Mouse (Mus musculus) stomach, embryonic 15.5 days (tissue): ENCODE results near the gene Gcdh. TPM values are rescaled to one million over a fixed set of nuclear protein-coding genes. Genes with fewer than 3 reads are reported as not detected.
"Not testable (repeated sequence)": the region's sequence is repeated elsewhere in the genome, so short reads cannot be mapped to it uniquely, and the experiment has no call there.

ENCODE experiments used
- ATAC-seq: fragments of 200-750 bp; cut with Nextera tagmentation; 2 replicates; pipeline ENCODE4 v1.8.0; 2017; ENCODE audit warnings: low read depth, moderate number of reproducible peaks, moderate TSS enrichment; ENCODE audit not compliant: insufficient read depth, low FRiP score
- H3K27ac ChIP-seq: fragments of 300-500 bp; sonication (generic); 2 replicates; pipeline ENCODE4 v1.5.1; 2015; ENCODE audit warnings: mild to moderate bottlenecking, inconsistent platforms
- H3K27me3 ChIP-seq: fragments of 300-500 bp; sonication (generic); replicated peaks from 2 replicates; pipeline ENCODE4 v1.6.1; 2015; ENCODE audit warnings: inconsistent platforms
- H3K36me3 ChIP-seq: fragments of 300-500 bp; sonication (generic); 2 replicates; pipeline ENCODE4 v1.6.1; 2015; ENCODE audit warnings: inconsistent platforms
- H3K4me1 ChIP-seq: fragments of 300-500 bp; sonication (generic); 2 replicates; pipeline ENCODE4 v1.6.1; 2015; ENCODE audit warnings: inconsistent platforms
- H3K4me2 ChIP-seq: fragments of 300-500 bp; sonication (generic); 2 replicates; pipeline ENCODE4 v1.6.1; 2015; ENCODE audit warnings: mild to moderate bottlenecking, inconsistent platforms
- H3K4me3 ChIP-seq: fragments of 300-500 bp; sonication (generic); replicated peaks from 2 replicates; pipeline ENCODE4 v1.5.1; 2015; ENCODE audit warnings: inconsistent platforms
- H3K9ac ChIP-seq: fragments of 300-500 bp; sonication (generic); 2 replicates; pipeline ENCODE4 v1.6.1; 2015; ENCODE audit warnings: inconsistent platforms
- H3K9me3 ChIP-seq: fragments of 300-500 bp; sonication (generic); 2 replicates; pipeline ENCODE4 v1.6.1; 2016; ENCODE audit warnings: inconsistent platforms
- WGBS: fragments of 180-500 bp; shearing (Covaris S2); methylation state at CpG from one replicate; pipeline ENCODE4 v1.1.7; 2015; 5-methylcytosine and 5-hydroxymethylcytosine counted together
- polyA plus RNA-seq: library from polyadenylated mRNA; unstranded; fragments of >200 nt; fragmentation: Nextera tagmentation; extraction: Ambion mirVana; gene quantifications from 2 replicates; pipeline ENCODE4 v1.2.1, GENCODE M21; 2015

Gcdh gene
- polyA plus RNA-seq, 1 experiment from 2014 or later = 42.6 TPM

DNA sequence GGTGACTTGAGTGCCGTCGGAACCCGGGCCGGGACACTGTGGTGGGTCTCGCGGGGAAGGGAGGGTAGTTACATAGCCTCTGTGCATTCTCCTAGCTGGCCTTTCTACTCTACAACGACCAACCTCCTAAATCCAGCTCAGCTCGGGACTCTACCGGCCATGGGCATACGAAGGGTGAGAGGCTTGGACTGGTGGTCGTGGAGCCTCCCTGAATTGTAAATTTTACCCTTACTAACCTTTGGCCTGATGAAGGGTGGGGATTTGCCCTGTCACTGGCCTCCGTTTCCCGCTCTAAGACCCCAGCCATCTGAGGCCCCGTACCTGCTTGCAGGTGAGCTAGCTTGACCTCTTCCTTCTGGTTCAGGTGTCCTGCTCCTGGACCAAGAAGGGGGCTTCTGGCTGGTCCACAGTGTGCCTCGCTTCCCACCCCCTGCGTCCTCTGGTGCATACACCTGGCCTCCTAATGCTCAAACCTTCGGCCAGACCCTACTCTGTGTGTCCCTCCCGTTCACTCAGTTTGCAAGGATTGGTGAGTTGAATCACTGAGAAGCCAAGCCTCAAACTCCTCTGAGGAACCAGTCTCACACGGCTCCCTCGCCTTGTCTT lies 15.5 kb upstream of the Gcdh start:
- Histone ChIP-seq H3K4me3 (peak overlapping the region; percentile 59), H3K27ac (no peak overlapping the region), H3K9me3 (peaks cover 3% of the 10 kb centered on the region; the same call in 1 of the 2 replicates), H3K4me1 (peaks cover 15% of the 10 kb centered on the region), H3K4me2 (peak overlapping the region; percentile 92), H3K9ac (peak overlapping the region; percentile 71), H3K36me3 (no peaks in the 10 kb centered on the region), H3K27me3 (peaks cover 27% of the 10 kb centered on the region)
- ATAC-seq = no peak; the same call in 1 of the 2 replicates
- 48% methylated on average over 20 of the region's 20 CpGs for WGBS

DNA sequence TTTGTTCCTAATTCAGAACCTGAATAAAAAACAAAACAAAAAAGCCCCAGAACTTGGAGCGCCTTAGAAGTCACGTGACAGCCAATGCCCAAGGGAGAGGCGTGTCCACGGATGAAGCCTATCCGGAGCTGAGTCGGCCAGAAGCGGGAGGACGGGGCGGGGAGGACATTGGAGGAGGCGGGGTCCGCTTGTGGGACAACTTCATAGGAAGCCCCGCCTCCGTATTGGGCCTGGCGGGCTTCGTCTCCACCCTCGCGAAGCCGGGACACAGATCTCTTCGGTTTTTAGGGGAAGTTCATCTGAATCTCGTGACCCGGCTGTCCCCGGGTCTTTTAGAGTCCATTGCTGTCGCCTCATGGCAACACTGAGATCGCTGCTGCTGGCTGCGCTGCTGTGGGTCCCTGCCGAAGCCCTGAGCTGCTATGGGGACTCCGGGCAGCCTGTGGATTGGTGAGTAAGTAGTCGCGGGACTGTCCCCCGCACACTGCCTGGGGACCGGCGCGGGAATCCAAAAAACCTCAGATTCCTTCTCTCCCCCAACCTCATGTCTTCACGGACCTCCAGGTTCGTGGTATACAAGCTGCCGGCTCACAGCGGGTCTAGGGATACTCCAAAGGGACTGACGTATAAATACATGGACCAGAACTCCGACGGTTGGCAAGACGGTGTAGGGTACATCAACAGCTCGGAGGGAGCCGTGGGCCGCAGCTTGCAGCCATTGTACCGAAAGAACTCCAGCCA lies 14.9 kb upstream of the Gcdh start, which contains the start of gene Dnase2a:
TSS of gene Dnase2a (plus strand) at position 140 of the 741 bp plus-strand sequence.
- Histone ChIP-seq H3K36me3 (no peaks in the 10 kb centered on the region), H3K4me2 (peak within 1 kb of the TSS; percentile 92), H3K4me1 (peaks cover 17% of the 10 kb centered on the region), H3K9me3 (no peaks in the 10 kb centered on the region), H3K9ac (peak within 1 kb of the TSS; percentile 71), H3K27ac (no peak within 1 kb of the TSS), H3K27me3 (peaks cover 27% of the 10 kb centered on the region), H3K4me3 (peak within 1 kb of the TSS; percentile 59)
- peak; percentile 92 for ATAC-seq
- WGBS = under 1% methylated on average over 45 of the region's 45 CpGs

DNA sequence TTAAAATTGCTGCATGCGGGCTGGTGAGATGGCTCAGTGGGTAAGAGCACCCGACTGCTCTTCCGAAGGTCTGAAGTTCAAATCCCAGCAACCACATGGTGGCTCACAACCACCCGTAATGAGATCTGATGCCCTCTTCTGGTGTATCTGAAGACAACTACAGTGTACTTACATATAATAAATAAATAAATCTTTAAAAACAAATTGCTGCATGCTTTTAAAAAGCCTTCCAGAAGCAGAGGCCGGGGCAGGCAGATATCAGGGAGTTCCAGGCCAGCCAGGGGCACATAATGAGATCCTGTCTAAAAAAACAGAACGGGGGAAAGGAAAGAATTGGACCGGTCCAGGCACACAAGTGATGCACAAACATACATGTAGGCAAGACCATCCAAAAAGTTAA lies 14.3 kb upstream of the Gcdh start:
- H3K9ac ChIP-seq, H3K9me3 ChIP-seq, H3K36me3 ChIP-seq, H3K27ac ChIP-seq, ATAC-seq: not testable (repeated sequence)
- peaks cover 21% of the 10 kb centered on the region for H3K4me1 ChIP-seq
- peak overlapping the region; percentile 92 for H3K4me2 ChIP-seq
- H3K4me3 ChIP-seq = peak overlapping the region; percentile 59
- 25% methylated on average over 7 of the region's 7 CpGs for WGBS
- peaks cover 25% of the 10 kb centered on the region for H3K27me3 ChIP-seq

DNA sequence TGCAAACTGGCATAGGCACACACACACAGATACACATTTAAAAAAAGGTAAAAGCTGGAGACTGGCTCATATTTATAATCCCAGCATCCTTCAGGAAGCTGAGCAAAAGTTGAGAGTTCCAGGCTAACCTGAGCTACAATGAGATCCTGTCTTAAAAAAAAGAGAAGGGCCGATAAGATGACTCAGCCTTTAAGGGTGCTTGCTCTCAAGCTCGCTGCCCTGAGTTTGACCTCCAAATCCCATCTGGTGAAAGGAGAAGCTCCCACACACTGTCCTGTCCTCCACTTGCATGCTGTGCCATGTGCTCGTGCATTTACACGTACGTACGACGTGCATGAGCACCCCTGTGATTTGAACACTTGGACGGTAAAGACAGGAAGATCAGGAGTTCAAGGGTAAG lies 13.8 kb upstream of the Gcdh start:
- no peak overlapping the region for H3K27ac ChIP-seq
- no peak overlapping the region for H3K4me2 ChIP-seq
- no peaks in the 10 kb centered on the region for H3K36me3 ChIP-seq
- peaks cover 20% of the 10 kb centered on the region for H3K27me3 ChIP-seq
- WGBS = 69% methylated on average over 8 of the region's 8 CpGs
- H3K9ac ChIP-seq = no peak overlapping the region
- H3K4me1 ChIP-seq = peaks cover 20% of the 10 kb centered on the region
- H3K9me3 ChIP-seq = no peaks in the 10 kb centered on the region
- no peak overlapping the region for H3K4me3 ChIP-seq
- ATAC-seq = no peak

DNA sequence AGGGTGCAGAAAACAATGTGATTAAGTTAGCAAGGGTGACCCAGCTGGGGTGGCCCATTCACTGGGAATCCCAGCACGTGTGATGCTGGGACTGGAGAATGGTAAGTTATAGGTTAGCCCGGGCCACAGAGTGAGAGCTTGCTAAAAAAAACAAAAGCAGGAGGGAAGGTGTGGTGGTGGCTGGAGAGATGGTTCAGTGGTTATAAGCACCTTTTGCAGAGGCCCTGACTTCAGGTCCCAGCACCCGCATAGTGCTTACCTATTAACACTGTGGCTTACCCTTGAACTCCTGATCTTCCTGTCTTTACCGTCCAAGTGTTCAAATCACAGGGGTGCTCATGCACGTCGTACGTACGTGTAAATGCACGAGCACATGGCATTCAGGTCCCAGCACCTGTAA lies 13.3 kb upstream of the Gcdh start:
- no peak overlapping the region for H3K27ac ChIP-seq
- H3K36me3 ChIP-seq = no peaks in the 10 kb centered on the region
- H3K9ac ChIP-seq = no peak overlapping the region
- peaks cover 15% of the 10 kb centered on the region for H3K27me3 ChIP-seq
- no peak overlapping the region for H3K4me2 ChIP-seq
- no peak for ATAC-seq
- H3K4me3 ChIP-seq = no peak overlapping the region
- no peaks in the 10 kb centered on the region for H3K9me3 ChIP-seq
- H3K4me1 ChIP-seq = peaks cover 25% of the 10 kb centered on the region
- 87% methylated on average over 9 of the region's 9 CpGs for WGBS

DNA sequence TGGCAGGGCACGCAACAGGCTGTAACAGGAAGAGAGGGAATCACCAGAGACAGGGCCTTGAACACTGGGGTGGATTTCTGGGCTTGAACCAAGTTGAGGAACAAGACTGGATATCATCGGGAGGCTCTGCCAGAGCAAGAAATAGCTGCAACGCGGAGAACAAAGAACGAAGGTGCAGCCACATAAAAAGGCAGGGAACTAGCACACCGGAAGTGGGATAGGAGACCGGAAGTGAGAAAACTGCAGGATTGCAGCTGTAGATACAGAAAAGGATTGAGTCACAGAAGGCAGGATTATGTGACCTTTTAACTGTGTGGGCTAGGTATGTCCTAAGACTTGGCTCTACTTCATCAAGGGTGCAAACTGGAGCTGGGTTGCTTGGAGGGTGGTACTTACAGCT lies 10.6 kb upstream of the Gcdh start:
- no peak overlapping the region for H3K9ac ChIP-seq
- H3K27ac ChIP-seq = no peak overlapping the region
- peaks cover 22% of the 10 kb centered on the region for H3K4me1 ChIP-seq
- no peaks in the 10 kb centered on the region for H3K9me3 ChIP-seq
- no peaks in the 10 kb centered on the region for H3K36me3 ChIP-seq
- WGBS = 92% methylated on average over 7 of the region's 7 CpGs
- H3K27me3 ChIP-seq = 0 out of 2 replicates have a peak, but pooled peaks cover 2% of the 10 kb centered on the region
- no peak for ATAC-seq
- no peak overlapping the region for H3K4me2 ChIP-seq
- no peak overlapping the region for H3K4me3 ChIP-seq

DNA sequence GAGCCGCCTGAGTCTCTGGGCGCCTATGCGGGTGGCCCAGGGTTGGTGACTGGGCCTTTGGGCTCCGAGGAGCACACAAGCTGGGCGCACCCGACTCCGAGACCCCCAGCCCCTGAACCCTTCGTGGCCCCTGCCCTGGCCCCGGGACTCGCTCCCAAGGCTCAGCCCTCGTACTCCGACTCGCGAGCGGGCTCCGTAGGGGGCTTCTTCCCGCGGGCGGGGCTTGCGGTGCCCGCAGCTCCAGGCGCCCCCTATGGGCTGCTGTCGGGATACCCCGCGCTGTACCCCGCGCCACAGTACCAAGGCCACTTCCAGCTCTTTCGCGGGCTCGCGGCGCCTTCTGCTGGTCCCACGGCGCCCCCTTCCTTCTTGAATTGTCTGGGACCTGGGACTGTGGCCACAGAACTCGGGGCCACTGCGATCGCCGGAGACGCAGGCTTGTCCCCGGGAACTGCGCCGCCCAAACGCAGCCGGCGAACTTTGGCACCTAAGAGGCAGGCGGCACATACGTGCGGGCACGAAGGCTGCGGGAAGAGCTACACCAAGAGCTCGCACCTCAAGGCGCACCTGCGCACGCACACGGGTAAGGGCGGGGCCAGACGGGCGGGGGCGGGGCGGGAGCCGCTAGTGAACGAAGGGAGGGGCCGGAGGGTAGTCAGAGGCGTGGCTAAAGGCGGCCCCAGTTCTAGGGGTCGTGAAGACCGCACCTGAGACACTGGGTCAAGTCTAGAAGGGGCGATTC lies 9.4 kb upstream of the Gcdh start:
- H3K36me3 ChIP-seq = no peaks in the 10 kb centered on the region
- H3K27ac ChIP-seq = peak overlapping the region; percentile 92
- peak overlapping the region; percentile 82 for H3K9ac ChIP-seq
- H3K4me3 ChIP-seq = peak overlapping the region; percentile 75
- H3K9me3 ChIP-seq = no peaks in the 10 kb centered on the region
- H3K4me1 ChIP-seq = peaks cover 15% of the 10 kb centered on the region
- peak; percentile 85 for ATAC-seq
- peak overlapping the region; percentile 99 for H3K4me2 ChIP-seq
- no peaks in the 10 kb centered on the region for H3K27me3 ChIP-seq
- WGBS = under 1% methylated on average over 68 of the region's 68 CpGs

DNA sequence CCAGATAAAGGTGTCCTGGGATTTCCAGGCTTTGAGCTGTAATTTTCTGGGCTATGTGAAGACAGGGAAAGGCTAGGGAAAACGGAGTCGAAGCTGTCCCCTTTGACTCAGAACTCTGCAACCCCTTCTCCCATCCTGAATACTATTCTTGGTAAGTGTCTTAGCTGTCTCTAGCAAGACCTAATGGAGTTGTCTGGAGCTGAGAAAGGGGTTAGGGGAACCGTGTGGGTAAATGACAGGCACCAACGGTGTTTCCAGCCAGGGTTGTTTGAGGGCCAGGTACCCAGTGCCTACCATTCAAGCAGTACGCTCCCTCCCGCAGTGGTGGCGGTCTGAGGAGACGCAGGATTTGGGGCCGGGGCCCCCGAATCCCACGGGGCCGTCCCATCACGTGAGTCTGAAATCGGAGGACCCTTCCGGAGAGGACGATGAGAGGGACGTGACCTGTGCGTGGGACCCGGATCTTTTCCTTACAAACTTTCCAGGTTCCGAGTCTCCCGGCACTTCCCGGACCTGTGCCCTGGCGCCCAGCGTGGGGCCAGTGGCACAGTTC lies 8.7 kb upstream of the Gcdh start:
- no peaks in the 10 kb centered on the region for H3K36me3 ChIP-seq
- peak overlapping the region; percentile 92 for H3K27ac ChIP-seq
- peaks cover 15% of the 10 kb centered on the region for H3K4me1 ChIP-seq
- H3K9me3 ChIP-seq = no peaks in the 10 kb centered on the region
- H3K9ac ChIP-seq = peak overlapping the region; percentile 82
- H3K4me3 ChIP-seq = peak overlapping the region; percentile 75
- H3K4me2 ChIP-seq = peak overlapping the region; percentile 99
- 3% methylated on average over 24 of the region's 24 CpGs for WGBS
- H3K27me3 ChIP-seq = no peaks in the 10 kb centered on the region
- no peak for ATAC-seq

DNA sequence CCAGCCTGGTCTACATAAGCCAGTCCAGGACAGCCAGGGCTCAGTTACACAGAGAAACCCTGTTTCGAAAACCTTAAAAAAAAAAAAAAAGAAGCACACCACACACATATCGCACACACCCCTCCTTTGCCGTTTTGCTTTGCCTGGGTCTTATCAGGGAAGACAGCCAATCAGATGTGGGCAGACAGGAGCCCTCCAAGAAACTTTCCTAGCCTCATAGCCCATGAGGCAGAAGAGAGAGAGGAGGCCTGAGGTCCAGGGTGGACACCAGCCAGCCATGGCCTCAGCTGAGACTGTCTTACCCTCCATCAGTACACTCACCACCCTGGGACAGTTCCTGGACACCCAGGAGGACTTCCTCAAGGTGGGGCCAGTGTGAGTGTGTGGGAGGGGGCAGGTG lies 8.0 kb upstream of the Gcdh start, which contains the start of gene Klf1:
TSS of gene Klf1 (plus strand) at position 177 of the 400 bp plus-strand sequence.
- peaks cover 15% of the 10 kb centered on the region for H3K4me1 ChIP-seq
- 63% methylated on average over 3 of the region's 3 CpGs for WGBS
- ATAC-seq = peak; percentile 61; the same call in 1 of the 2 replicates
- peak within 1 kb of the TSS; percentile 92 for H3K27ac ChIP-seq
- H3K4me3 ChIP-seq = peak within 1 kb of the TSS; percentile 75
- H3K9me3 ChIP-seq = no peaks in the 10 kb centered on the region
- peak within 1 kb of the TSS; percentile 99 for H3K4me2 ChIP-seq
- H3K9ac ChIP-seq = peak within 1 kb of the TSS; percentile 82
- no peaks in the 10 kb centered on the region for H3K36me3 ChIP-seq
- no peaks in the 10 kb centered on the region for H3K27me3 ChIP-seq

DNA sequence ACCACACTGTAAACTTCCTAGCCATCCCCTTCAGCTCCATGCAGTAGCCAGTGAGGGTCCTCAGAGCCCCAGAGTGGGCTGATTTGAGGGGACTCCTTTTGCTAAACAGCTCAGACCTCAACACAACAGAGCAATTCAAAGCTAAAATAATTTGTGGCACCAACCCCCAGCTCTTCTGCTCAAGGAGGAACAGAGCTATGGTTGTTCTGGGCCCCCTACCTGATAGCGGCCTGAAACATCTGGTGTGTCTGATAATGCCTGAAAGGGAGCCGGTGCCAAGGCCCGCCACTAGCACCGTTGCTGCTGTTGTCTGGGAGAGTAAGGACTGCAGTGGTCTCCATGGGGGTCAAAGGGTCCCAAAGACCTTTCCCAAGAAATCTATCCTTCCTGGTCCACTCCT lies 7.3 kb upstream of the Gcdh start:
- 55% methylated on average over 4 of the region's 4 CpGs for WGBS
- peaks cover 15% of the 10 kb centered on the region for H3K4me1 ChIP-seq
- H3K36me3 ChIP-seq = no peaks in the 10 kb centered on the region
- no peaks in the 10 kb centered on the region for H3K27me3 ChIP-seq
- H3K27ac ChIP-seq = no peak overlapping the region
- no peak overlapping the region for H3K4me2 ChIP-seq
- no peak overlapping the region for H3K9ac ChIP-seq
- H3K4me3 ChIP-seq = no peak overlapping the region
- peak; percentile 44; the same call in 1 of the 2 replicates for ATAC-seq
- H3K9me3 ChIP-seq = no peaks in the 10 kb centered on the region

DNA sequence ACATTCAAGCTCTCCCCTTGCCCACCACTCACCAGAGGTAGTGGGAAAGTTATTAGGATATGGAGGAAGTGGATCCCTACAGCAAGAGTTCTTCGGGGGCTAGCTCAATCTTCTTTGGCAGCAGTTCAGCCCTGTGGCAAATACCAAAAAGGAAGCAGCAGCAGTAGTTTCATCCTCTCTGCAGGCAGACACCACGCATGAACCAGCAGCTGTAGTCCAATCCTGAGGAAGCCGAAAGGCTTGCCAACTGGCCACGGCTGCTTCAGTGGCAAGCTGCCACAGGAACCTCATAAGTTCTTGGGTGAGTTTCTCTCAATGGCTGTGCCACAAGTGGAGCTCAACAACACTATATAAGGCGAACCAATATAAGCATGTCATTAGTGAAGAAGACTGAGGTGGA lies 2.2 kb upstream of the Gcdh start:
- no peaks in the 10 kb centered on the region for H3K9me3 ChIP-seq
- H3K36me3 ChIP-seq = no peaks in the 10 kb centered on the region
- 87% methylated on average over 5 of the region's 5 CpGs for WGBS
- H3K27me3 ChIP-seq = no peaks in the 10 kb centered on the region
- no peak for ATAC-seq
- no peak overlapping the region for H3K9ac ChIP-seq
- no peak overlapping the region for H3K27ac ChIP-seq
- peaks cover 6% of the 10 kb centered on the region for H3K4me1 ChIP-seq
- H3K4me2 ChIP-seq = no peak overlapping the region
- no peak overlapping the region for H3K4me3 ChIP-seq
